Mouse (Mus musculus): ENCODE data around the gene Minos1.

DNA sequence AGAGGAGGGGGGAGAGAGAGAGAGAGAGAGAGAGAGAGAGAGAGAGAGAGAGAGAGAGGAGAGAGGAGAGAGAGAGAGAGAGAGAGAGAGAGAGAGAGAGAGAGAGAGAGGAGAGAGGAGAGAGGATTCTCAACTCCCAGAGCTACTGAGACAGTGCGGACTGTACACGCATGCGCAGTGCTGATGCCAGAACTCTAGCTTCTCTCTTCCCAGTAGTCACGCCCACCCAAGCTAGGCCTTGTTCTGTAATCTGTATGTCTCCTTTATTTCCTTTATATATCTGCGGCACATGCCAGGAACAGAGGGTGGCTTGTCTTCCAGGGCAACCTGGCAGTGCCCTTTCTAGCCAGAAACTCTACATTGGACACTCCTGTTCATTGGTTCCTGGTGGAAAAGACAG lies 66.1 kb downstream of the Minos1 start:
- TF ChIP-seq CTCF (IDR thresholded peaks at IDR 0.05; ENCODE audit: low read depth, low read length) (no peak), POLR2A (IDR thresholded peaks at IDR 0.05; ENCODE audit: extremely low read depth, insufficient read depth, low read length) (no peak)

Data from liver, adult 2 months (tissue).